ENCODE assay signal across 8 mouse cellular contexts in genomic region chr2:118245914-118246313, GRCm38 (mm10). TPM values are rescaled to one million over a fixed set of nuclear protein-coding genes. Genes with fewer than 3 reads are reported as not detected.
DNase-seq lines count a peak whose midpoint lies in the region; ATAC-seq and TF ChIP-seq lines count a peak whose summit lies in the region.

No protein-coding gene starts in this region.

- H3K27me3 ChIP-seq in CH12.LX (replicated peaks), result no peaks in the 10 kb centered on the region
- no peaks in the 10 kb centered on the region for H3K27me3 ChIP-seq in embryonic facial prominence, embryonic 14.5 days (replicated peaks; ENCODE audit: control insufficient read depth, insufficient read depth, low read length)
- no peaks in the 10 kb centered on the region for H3K27me3 ChIP-seq in heart, embryonic 10.5 days (ENCODE audit: insufficient read depth, poor library complexity, severe bottlenecking)
- H3K27me3 ChIP-seq in thymus, adult 2 months (ENCODE audit: control insufficient read depth, insufficient read depth, low read length), result no peaks in the 10 kb centered on the region

- no peaks in the 10 kb centered on the region for H3K79me2 ChIP-seq in CH12.LX (replicated peaks; ENCODE audit: control insufficient read depth, extremely low read depth, insufficient read depth, poor library complexity, severe bottlenecking)

- peaks cover 6 to 19% of the 10 kb centered on the region in 2 experiments; a peak in 3 of 4 replicates for H3K4me1 ChIP-seq in CH12.LX (ENCODE audit: control insufficient read depth in 1 of 2, insufficient read depth in 2 of 2)
- 0 out of 2 replicates have a peak, but pooled peaks cover 7% of the 10 kb centered on the region for H3K4me1 ChIP-seq in embryonic facial prominence, embryonic 14.5 days (ENCODE audit: control insufficient read depth, insufficient read depth, low read length)
- H3K4me1 ChIP-seq in heart, embryonic 10.5 days, result no peaks in the 10 kb centered on the region
- no peaks in the 10 kb centered on the region for H3K4me1 ChIP-seq in thymus, adult 2 months (replicated peaks; ENCODE audit: control insufficient read depth, insufficient read depth, low read length)

- no peaks in the 10 kb centered on the region for H3K36me3 ChIP-seq in CH12.LX (replicated peaks in 1 of 2; ENCODE audit: control insufficient read depth in 1 of 2, insufficient read depth in 1 of 2, low read length in 1 of 2)
- no peaks in the 10 kb centered on the region for H3K36me3 ChIP-seq in embryonic facial prominence, embryonic 14.5 days (ENCODE audit: control insufficient read depth, insufficient read depth, low read length)
- no peaks in the 10 kb centered on the region for H3K36me3 ChIP-seq in heart, embryonic 10.5 days
- no peaks in the 10 kb centered on the region for H3K36me3 ChIP-seq in thymus, adult 2 months (ENCODE audit: control insufficient read depth, insufficient read depth, low read length)

- peak; percentile 77 for DNase-seq in CH12.LX (ENCODE audit: extremely low read depth)
- DNase-seq in adrenal gland, postnatal 4 days (ENCODE audit: low spot score in 2 of 2), result peak; percentile 26 to 51
- peak; percentile 92 for DNase-seq in embryonic facial prominence, embryonic 14.5 days (ENCODE audit: low spot score)
- peak; percentile 83 for DNase-seq in heart, embryonic 10.5 days (ENCODE audit: low spot score)
- DNase-seq in kidney, postnatal 14 days, result peak; percentile 82
- peak; percentile 52 to 68 for DNase-seq in lung, adult 18-20 months
- peak; percentile 34 for DNase-seq in ovary, adult 18-20 months (ENCODE audit: low spot score)
- DNase-seq in thymus, adult 2 months, result peak; percentile 68

- TF ChIP-seq CTCF in CH12.LX (conservative IDR thresholded peaks at IDR 0.05 in 1 of 2, IDR thresholded peaks at IDR 0.05 in 1 of 2; ENCODE audit: low read depth in 2 of 2, low read length in 2 of 2), result peak; percentile 81 to 89
- no peak for TF ChIP-seq CTCF in thymus, adult 2 months (IDR thresholded peaks at IDR 0.05; ENCODE audit: borderline replicate concordance, control insufficient read depth, extremely low read depth, insufficient read depth, low read length, poor library complexity)

- H3K27ac ChIP-seq in CH12.LX (ENCODE audit: insufficient read depth, low read depth), result no peak overlapping the region
- H3K27ac ChIP-seq in embryonic facial prominence, embryonic 14.5 days (replicated peaks; ENCODE audit: low read depth, low read length), result no peak overlapping the region
- H3K27ac ChIP-seq in heart, embryonic 10.5 days, result no peak overlapping the region
- no peak overlapping the region for H3K27ac ChIP-seq in thymus, adult 2 months (ENCODE audit: control insufficient read depth, insufficient read depth, low read length)

- H3K4me2 ChIP-seq in CH12.LX (ENCODE audit: insufficient read depth, low read depth, poor library complexity, severe bottlenecking), result no peak overlapping the region
- no peak overlapping the region for H3K4me2 ChIP-seq in embryonic facial prominence, embryonic 14.5 days (ENCODE audit: low read depth, low read length)

- H3K9me3 ChIP-seq in CH12.LX (replicated peaks; ENCODE audit: low read length), result peaks cover 3% of the 10 kb centered on the region
- no peaks in the 10 kb centered on the region for H3K9me3 ChIP-seq in embryonic facial prominence, embryonic 14.5 days (ENCODE audit: control insufficient read depth, low read length)
- H3K9me3 ChIP-seq in heart, embryonic 10.5 days, result no peaks in the 10 kb centered on the region

- WGBS in embryonic facial prominence, embryonic 14.5 days, result 9% methylated on average over 10 of the region's 10 CpGs
- WGBS in heart, embryonic 10.5 days, result 10% methylated on average over 10 of the region's 10 CpGs
- 14% methylated on average over 10 of the region's 10 CpGs for WGBS in thymus, adult 2 months

- no peak overlapping the region for H3K4me3 ChIP-seq in CH12.LX (replicated peaks in 1 of 3; ENCODE audit: low read depth in 2 of 3, low read length in 2 of 3, poor library complexity in 1 of 3)
- H3K4me3 ChIP-seq in embryonic facial prominence, embryonic 14.5 days (ENCODE audit: low read depth, low read length), result no peak overlapping the region
- H3K4me3 ChIP-seq in heart, embryonic 10.5 days, result no peak overlapping the region
- no peak overlapping the region for H3K4me3 ChIP-seq in thymus, adult 2 months (ENCODE audit: control insufficient read depth, insufficient read depth, low read length)

- peak; percentile 68; the same call in 1 of the 2 replicates for ATAC-seq in embryonic facial prominence, embryonic 14.5 days (ENCODE audit: low read depth)

- no peak overlapping the region for H3K9ac ChIP-seq in CH12.LX (ENCODE audit: insufficient read depth, low read depth)
- no peak overlapping the region for H3K9ac ChIP-seq in embryonic facial prominence, embryonic 14.5 days (ENCODE audit: low read depth, low read length)

- in situ Hi-C loops in CH12.LX (cut with MboI; ENCODE audit: low pct_ligation_motif_present, low pct_unique_long_range_greater_than_20kb, low sequenced_read_pairs), result loop anchor here (25.0 kb wide), 1 partner anchor 334 kb away; no protein-coding TSS in a partner anchor

- TF ChIP-seq POLR2A in CH12.LX (IDR thresholded peaks at IDR 0.05; ENCODE audit: low read depth, low read length), result no peak
- no peak for TF ChIP-seq POLR2A in thymus, adult 2 months (IDR thresholded peaks at IDR 0.05; ENCODE audit: control insufficient read depth, extremely low read depth, insufficient read depth, low read length, poor library complexity)

- peak; percentile 45 for TF ChIP-seq RAD21 in CH12.LX (IDR thresholded peaks at IDR 0.05; ENCODE audit: low read depth, low read length)

- dilution Hi-C loops in CH12.LX (cut with MboI; ENCODE audit: extremely low pct_ligation_motif_present, extremely low pct_unique_long_range_greater_than_20kb, low sequenced_read_pairs), result no loop called here

- no peak for TF ChIP-seq EP300 in CH12.LX (IDR thresholded peaks at IDR 0.05; ENCODE audit: low read length)

TF ChIP-seq in CH12.LX, 34 proteins besides CTCF, POLR2A, EP300 and RAD21:
- TF ChIP-seq USF2 (conservative IDR thresholded peaks at IDR 0.05; ENCODE audit: low read depth, low read length) (no peak), PAX5 (IDR thresholded peaks at IDR 0.05; ENCODE audit: low read length) (no peak), SMC3 (IDR thresholded peaks at IDR 0.05; ENCODE audit: low read depth, low read length) (peak; percentile 73)
TF ChIP-seq in CH12.LX: peak in this region for 1.

RNA-seq across cellular contexts. Expression of gene Fsip1, which starts 10.9 kb away (rescaled TPM):
- 0.17 and 0.38 TPM in 2 replicates for total RNA-seq in CH12.LX (2012; rRNA removed)
- 0.14 and 0.47 TPM in 2 replicates for total RNA-seq in CH12.LX (2014; rRNA removed)
- 0.38 and 0.49 TPM in 2 replicates for polyA plus RNA-seq in CH12.LX (2012; ENCODE audit: insufficient read length, low read depth)
- 1 to 10 TPM in 1 of 2 experiments, under 1 TPM in 1; 0.54 to 1.4 TPM for total RNA-seq in adrenal gland, postnatal 4 days (2021)
- 0.96 and 1.0 TPM in 2 replicates for polyA plus RNA-seq in embryonic facial prominence, embryonic 14.5 days (2014; fragmentation: Nextera tagmentation; extraction: Ambion mirVana)
- polyA plus RNA-seq in heart, embryonic 10.5 days (2016; fragmentation: Nextera tagmentation; extraction: Ambion mirVana), result 0.18 and 0.59 TPM in 2 replicates
- not detected in 2 replicates for polyA plus RNA-seq in thymus, adult 2 months (2012; rRNA removed)

Comparison
In these comparisons a context has a peak if more than half of its experiments do, and no peak if none do; other contexts are left out.
1. DNase-seq: peak in every context shown above with its lines; median percentile 92 in embryonic facial prominence, embryonic 14.5 days; 83 in heart, embryonic 10.5 days; 82 in kidney, postnatal 14 days; 77 in CH12.LX; 68 in thymus, adult 2 months; 60 in lung, adult 18-20 months; 38 in adrenal gland, postnatal 4 days; 34 in ovary, adult 18-20 months.